Mouse (Mus musculus): ENCODE results near the gene Arfgef2.

GRCm38 (mm10) chr2:166806173-166806705, 851 bp downstream of the Arfgef2 start:
- TF ChIP-seq USF1 (IDR thresholded peaks at IDR 0.05; ENCODE audit: low read depth, low read length): no peak
- no peak for TF ChIP-seq TAL1 (IDR thresholded peaks at IDR 0.05; ENCODE audit: low read length)
- TF ChIP-seq POLR2A (IDR thresholded peaks at IDR 0.05; ENCODE audit: control insufficient read depth in 1 of 2, insufficient read depth in 1 of 2, low read depth in 1 of 2, low read length in 2 of 2, poor library complexity in 1 of 2): no peak
- TF ChIP-seq CTCF (IDR thresholded peaks at IDR 0.05 in 2 of 3, conservative IDR thresholded peaks at IDR 0.05 in 1 of 3; ENCODE audit: control insufficient read depth in 1 of 3, insufficient read depth in 1 of 3, low read depth in 2 of 3, low read length in 3 of 3, poor library complexity in 1 of 3, severe bottlenecking in 1 of 3): no peak
- TF ChIP-seq JUND (IDR thresholded peaks at IDR 0.05; ENCODE audit: low read depth, low read length): no peak
- TF ChIP-seq GATA1 (IDR thresholded peaks at IDR 0.05; ENCODE audit: low read depth, low read length): no peak
- no peak for TF ChIP-seq ZNF384 (IDR thresholded peaks at IDR 0.05; ENCODE audit: low read depth, low read length)
- no peak for TF ChIP-seq RCOR1 (IDR thresholded peaks at IDR 0.05; ENCODE audit: low read depth, low read length)
- TF ChIP-seq MYC (IDR thresholded peaks at IDR 0.05; ENCODE audit: low read depth, low read length): 0 out of 2 replicates have a peak, but pooled peaks have one; percentile 32
- TF ChIP-seq MAFK (IDR thresholded peaks at IDR 0.05; ENCODE audit: borderline replicate concordance, low read depth, low read length): no peak
- 0 out of 2 replicates have a peak, but pooled peaks have one; percentile 24 for TF ChIP-seq MAX (IDR thresholded peaks at IDR 0.05; ENCODE audit: low read length)
- no peak for TF ChIP-seq MYB (IDR thresholded peaks at IDR 0.05; ENCODE audit: low read depth, low read length)
- TF ChIP-seq USF2 (IDR thresholded peaks at IDR 0.05; ENCODE audit: borderline replicate concordance in 1 of 2, insufficient read depth in 1 of 2, low read depth in 1 of 2, low read length in 2 of 2): no peak
- TF ChIP-seq ELF1 (IDR thresholded peaks at IDR 0.05; ENCODE audit: low read depth, low read length): no peak
